ENCODE assay signal across 27 mouse cellular contexts in genomic region chr4:143106971-143107370, GRCm38 (mm10).
A peak's percentile ranks its signal among the peaks of the same experiment; 100 is the strongest.
DNase-seq lines count a peak whose midpoint lies in the region; ATAC-seq and TF ChIP-seq lines count a peak whose summit lies in the region.
"Had no signal": no experiment of that assay in that cellular context is flagged by ENCODE, and none has a peak within 500 bp of the region (broad histone marks: within the 10 kb centered on the region; RNA-seq: fewer than 3 reads in every experiment).

No protein-coding gene starts in this region.

- no peak for TF ChIP-seq RAD21 in MEL (IDR thresholded peaks at IDR 0.05; ENCODE audit: low read depth, low read length)

- H3K4me1 ChIP-seq in liver, embryonic 15.5 days (replicated peaks), result peaks cover 12% of the 10 kb centered on the region
- H3K4me1 ChIP-seq in liver, embryonic 11.5 days (replicated peaks; ENCODE audit: control insufficient read depth, insufficient read depth, low read length), result no peaks in the 10 kb centered on the region; the same call in 1 of the 2 replicates
- peaks cover 6 to 17% of the 10 kb centered on the region in 2 experiments; a peak in 3 of 4 replicates for H3K4me1 ChIP-seq in MEL (ENCODE audit: control insufficient read depth in 1 of 2, insufficient read depth in 2 of 2, low read length in 2 of 2)
- H3K4me1 ChIP-seq: heart, embryonic 15.5 days had no signal

- H3K4me2 ChIP-seq in liver, embryonic 15.5 days, result no peak overlapping the region
- no peak overlapping the region for H3K4me2 ChIP-seq in liver, embryonic 11.5 days
- H3K4me2 ChIP-seq: embryonic facial prominence, embryonic 15.5 days; heart, embryonic 11.5 days; heart, embryonic 15.5 days; hindbrain, embryonic 13.5 days had no signal

- peaks cover 26% of the 10 kb centered on the region for H3K36me3 ChIP-seq in liver, embryonic 15.5 days (replicated peaks)
- H3K36me3 ChIP-seq in liver, embryonic 11.5 days (ENCODE audit: control insufficient read depth, insufficient read depth, low read length), result no peaks in the 10 kb centered on the region
- peaks cover 0 to 7% of the 10 kb centered on the region in 2 experiments; a peak in 1 of 4 replicates for H3K36me3 ChIP-seq in MEL (ENCODE audit: control insufficient read depth in 1 of 2, insufficient read depth in 2 of 2, low read length in 2 of 2)

- 67% methylated on average over 6 of the region's 6 CpGs for WGBS in liver, embryonic 15.5 days (ENCODE audit: insufficient replicate concordance)
- 73% methylated on average over 6 of the region's 6 CpGs for WGBS in liver, embryonic 11.5 days

- intact Hi-C loops in gastrocnemius, postnatal 36 days (cut with DNase I), result no loop called here
- intact Hi-C loops in heart, postnatal 36 days (cut with DNase I), result no loop called here

- ATAC-seq in liver, embryonic 15.5 days (ENCODE audit: insufficient read depth), result no peak
- no peak for ATAC-seq in liver, embryonic 11.5 days (replicated peaks; ENCODE audit: low FRiP score)
- ATAC-seq in hematopoietic stem cell, adult 5-6 weeks (replicated peaks in 1 of 2; ENCODE audit: insufficient read depth in 1 of 2, low FRiP score in 2 of 2, low TSS enrichment in 1 of 2, low read depth in 1 of 2, poor library complexity in 2 of 2, severe bottlenecking in 2 of 2), result peak; percentile 42 to 56; a peak in 3 of 4 replicates
- ATAC-seq: CD4-positive, CD25-positive, alpha-beta regulatory T cell, adult 4 months; forebrain, embryonic 14.5 days; hindbrain, postnatal 0 days had no signal

- H3K9me3 ChIP-seq in liver, embryonic 15.5 days (replicated peaks), result no peaks in the 10 kb centered on the region
- no peaks in the 10 kb centered on the region for H3K9me3 ChIP-seq in liver, embryonic 11.5 days (ENCODE audit: control insufficient read depth, low read length)
- no peaks in the 10 kb centered on the region for H3K9me3 ChIP-seq in MEL (replicated peaks; ENCODE audit: insufficient read depth, low read length)
- H3K9me3 ChIP-seq: embryonic facial prominence, embryonic 15.5 days; forebrain, embryonic 10.5 days; G1E; heart, embryonic 15.5 days; hindbrain, embryonic 13.5 days had no signal

- H3K79me2 ChIP-seq in MEL (ENCODE audit: control insufficient read depth, insufficient read depth, low read length, poor library complexity), result no peaks in the 10 kb centered on the region

- no peak overlapping the region for H3K4me3 ChIP-seq in liver, embryonic 15.5 days (replicated peaks)
- H3K4me3 ChIP-seq in liver, embryonic 11.5 days (ENCODE audit: low read depth, low read length), result no peak overlapping the region
- H3K4me3 ChIP-seq in MEL (ENCODE audit: control insufficient read depth in 1 of 2, insufficient read depth in 1 of 2, low read depth in 2 of 2, low read length in 2 of 2), result no peak overlapping the region
- H3K4me3 ChIP-seq: embryonic facial prominence, embryonic 15.5 days; erythroblast, embryonic 14.5 days; forebrain, embryonic 10.5 days; gastrocnemius, adult 2 months; heart, embryonic 15.5 days; hindbrain, embryonic 13.5 days had no signal

- H3K27ac ChIP-seq in liver, embryonic 15.5 days (replicated peaks), result 0 out of 2 replicates have a peak overlapping the region, but pooled peaks have one; percentile 19
- no peak overlapping the region for H3K27ac ChIP-seq in liver, embryonic 11.5 days (ENCODE audit: low read depth, low read length)
- peak overlapping the region; percentile 41 for H3K27ac ChIP-seq in MEL (ENCODE audit: control insufficient read depth, low read depth, low read length)
- H3K27ac ChIP-seq: embryonic facial prominence, embryonic 15.5 days; forebrain, embryonic 10.5 days; gastrocnemius, adult 2 months; heart, embryonic 15.5 days; hindbrain, postnatal 0 days had no signal

- no peak overlapping the region for H3K9ac ChIP-seq in liver, embryonic 15.5 days
- H3K9ac ChIP-seq in liver, embryonic 11.5 days (ENCODE audit: low read depth, low read length), result no peak overlapping the region
- H3K9ac ChIP-seq in MEL (ENCODE audit: control insufficient read depth, low read depth, low read length, poor library complexity, severe bottlenecking), result no peak overlapping the region
- H3K9ac ChIP-seq: embryonic facial prominence, embryonic 15.5 days; heart, embryonic 15.5 days; hindbrain, embryonic 13.5 days had no signal

- no peak for TF ChIP-seq POLR2A in MEL (IDR thresholded peaks at IDR 0.05; ENCODE audit: control insufficient read depth in 1 of 2, insufficient read depth in 1 of 2, low read depth in 1 of 2, low read length in 2 of 2, poor library complexity in 1 of 2)

- TF ChIP-seq CTCF in MEL (IDR thresholded peaks at IDR 0.05 in 2 of 3, conservative IDR thresholded peaks at IDR 0.05 in 1 of 3; ENCODE audit: control insufficient read depth in 1 of 3, insufficient read depth in 1 of 3, low read depth in 2 of 3, low read length in 3 of 3, poor library complexity in 1 of 3, severe bottlenecking in 1 of 3), result no peak

- H3K27me3 ChIP-seq in liver, embryonic 15.5 days, result no peaks in the 10 kb centered on the region
- H3K27me3 ChIP-seq in liver, embryonic 11.5 days (replicated peaks; ENCODE audit: control insufficient read depth, insufficient read depth, low read length), result no peaks in the 10 kb centered on the region
- no peaks in the 10 kb centered on the region for H3K27me3 ChIP-seq in MEL (ENCODE audit: control insufficient read depth in 1 of 2, insufficient read depth in 2 of 2, low read length in 2 of 2)
- H3K27me3 ChIP-seq: embryonic facial prominence, embryonic 15.5 days; hindbrain, embryonic 13.5 days had no signal

- TF ChIP-seq EP300 in MEL (IDR thresholded peaks at IDR 0.05; ENCODE audit: low read depth in 1 of 2, low read length in 2 of 2), result no peak

- DNase-seq in liver, embryonic 11.5 days (ENCODE audit: low spot score), result no peak
- DNase-seq in 416B (ENCODE audit: low read depth) (peak; percentile 46), MEL (ENCODE audit: low read depth, low spot score) (no peak)
- DNase-seq in gastrocnemius, postnatal 36 days, result no peak
- no peak for DNase-seq in heart, postnatal 36 days
- DNase-seq in testis, postnatal 14 days (ENCODE audit: low spot score), result no peak
- DNase-seq: adrenal gland, postnatal 14 days; B cell, adult 2 months; cerebellum, adult 2 months; cerebellum, postnatal 10 days; embryo, embryonic 11 days; gastrocnemius, adult 2 months; gastrocnemius, postnatal 25 days; heart, adult 18-20 months; heart, postnatal 14 days had no signal

TF ChIP-seq in MEL, 35 proteins besides CTCF, POLR2A, EP300 and RAD21:
- no peak for TF ChIP-seq NRF1 (IDR thresholded peaks at IDR 0.05; ENCODE audit: insufficient read depth, low read depth, low read length, poor library complexity, severe bottlenecking)
- TF ChIP-seq USF1 (IDR thresholded peaks at IDR 0.05; ENCODE audit: low read depth, low read length), result no peak
- TF ChIP-seq RCOR1 (IDR thresholded peaks at IDR 0.05; ENCODE audit: low read depth, low read length), result no peak
- no peak for TF ChIP-seq GABPA (IDR thresholded peaks at IDR 0.05; ENCODE audit: low read depth, low read length)
- TF ChIP-seq ZNF384 (IDR thresholded peaks at IDR 0.05; ENCODE audit: low read depth, low read length), result no peak
- no peak for TF ChIP-seq CHD2 (IDR thresholded peaks at IDR 0.05; ENCODE audit: low read length)
- no peak for TF ChIP-seq TBP (IDR thresholded peaks at IDR 0.05; ENCODE audit: low read depth, low read length)
- no peak for TF ChIP-seq MAX (IDR thresholded peaks at IDR 0.05; ENCODE audit: low read length)
- TF ChIP-seq ZKSCAN1 (IDR thresholded peaks at IDR 0.05; ENCODE audit: low read depth, low read length), result no peak
- no peak for TF ChIP-seq SIN3A (IDR thresholded peaks at IDR 0.05; ENCODE audit: low read length)
- no peak for TF ChIP-seq NELFE (IDR thresholded peaks at IDR 0.05; ENCODE audit: low read depth, low read length)

Comparison
In these comparisons a context has a peak if more than half of its experiments do, and no peak if none do; other contexts are left out.
1. ATAC-seq: peak in hematopoietic stem cell, adult 5-6 weeks (2 of 2); none in liver, embryonic 15.5 days (single experiment) and liver, embryonic 11.5 days (single experiment).